Mouse (Mus musculus) lung, postnatal 0 days (tissue): Measurements from ENCODE around the gene 2900011O08Rik.

Source experiments
- CTCF ChIP-seq: IDR thresholded peaks from 2 replicates; pipeline ENCODE4 v1.5.1; 2016; ENCODE audit warnings: antibody characterized with exemption, mild to moderate bottlenecking
- EP300 ChIP-seq: IDR thresholded peaks from 2 replicates; pipeline ENCODE4 v1.6.1; 2016; ENCODE audit warnings: antibody characterized with exemption, mild to moderate bottlenecking, control low read depth

DNA sequence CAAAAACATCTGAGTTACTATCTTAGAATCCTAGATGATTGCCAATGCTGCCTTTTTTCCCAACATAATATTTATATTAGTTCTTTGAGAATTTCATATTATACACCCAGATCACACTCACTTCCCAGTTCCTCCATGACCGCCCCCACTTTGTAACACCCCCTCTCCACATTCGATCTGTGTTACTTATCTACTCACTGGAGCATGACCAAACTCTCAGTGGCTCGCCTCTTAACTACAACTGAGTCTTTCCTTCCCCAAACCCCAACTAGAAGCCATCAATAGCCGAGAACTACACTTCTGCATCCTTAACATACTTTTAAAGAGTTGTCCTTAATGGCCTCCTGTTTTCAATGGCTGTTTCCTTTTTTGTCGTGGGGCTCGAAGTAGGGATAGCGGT lies 135.2 kb downstream of the 2900011O08Rik start:
- TF ChIP-seq CTCF (no peak), EP300 (no peak)
